In genomic region chr11:97686322-97686908, GRCm38 (mm10) we compare ENCODE assay signal across 8 mouse cellular contexts. TPM values are rescaled to one million over a fixed set of nuclear protein-coding genes. Genes with fewer than 3 reads are reported as not detected.
DNase-seq lines count a peak whose midpoint lies in the region; ATAC-seq and TF ChIP-seq lines count a peak whose summit lies in the region.

No protein-coding gene starts in this region.

- no peak for ATAC-seq in lung, postnatal 0 days
- no peak for ATAC-seq in forebrain, embryonic 14.5 days
- ATAC-seq in limb, embryonic 12.5 days (ENCODE audit: insufficient number of reproducible peaks, insufficient read depth, low FRiP score, low TSS enrichment, low read depth), result no peak

- peaks cover 15% of the 10 kb centered on the region; the same call in 1 of the 2 replicates for H3K4me1 ChIP-seq in lung, postnatal 0 days (ENCODE audit: insufficient read depth, low read depth, low read length)
- 0 out of 2 replicates have a peak, but pooled peaks cover 3% of the 10 kb centered on the region for H3K4me1 ChIP-seq in forebrain, embryonic 14.5 days (ENCODE audit: control insufficient read depth, insufficient read depth, low read length)
- H3K4me1 ChIP-seq in limb, embryonic 12.5 days (replicated peaks), result peaks cover 27% of the 10 kb centered on the region

- H3K4me2 ChIP-seq in lung, postnatal 0 days (replicated peaks; ENCODE audit: low read depth, low read length), result peak overlapping the region; percentile 52
- peak overlapping the region; percentile 85 for H3K4me2 ChIP-seq in forebrain, embryonic 14.5 days (ENCODE audit: low read length)
- H3K4me2 ChIP-seq in limb, embryonic 12.5 days, result peak overlapping the region; percentile 89

- WGBS in lung, postnatal 0 days, result 53% methylated on average over 11 of the region's 11 CpGs
- WGBS in forebrain, embryonic 14.5 days, result 66% methylated on average over 11 of the region's 11 CpGs
- 68% methylated on average over 11 of the region's 11 CpGs for WGBS in limb, embryonic 12.5 days

- no peak for TF ChIP-seq EP300 in lung, postnatal 0 days (IDR thresholded peaks at IDR 0.05)

- no peak overlapping the region for H3K9ac ChIP-seq in lung, postnatal 0 days (replicated peaks; ENCODE audit: low read depth)
- H3K9ac ChIP-seq in forebrain, embryonic 14.5 days (ENCODE audit: low read length), result 0 out of 2 replicates have a peak overlapping the region, but pooled peaks have one; percentile 14
- H3K9ac ChIP-seq in limb, embryonic 12.5 days (replicated peaks), result peak overlapping the region; percentile 34; the same call in 1 of the 2 replicates

- H3K4me3 ChIP-seq in lung, postnatal 0 days (ENCODE audit: low read depth, low read length), result peak overlapping the region; percentile 12; the same call in 1 of the 2 replicates
- peak overlapping the region; percentile 40; the same call in 1 of the 2 replicates for H3K4me3 ChIP-seq in forebrain, embryonic 14.5 days (ENCODE audit: low read depth, low read length)
- H3K4me3 ChIP-seq in limb, embryonic 12.5 days (replicated peaks), result peak overlapping the region; percentile 44

- no peaks in the 10 kb centered on the region for H3K27me3 ChIP-seq in lung, postnatal 0 days (replicated peaks; ENCODE audit: insufficient read depth, low read length)
- H3K27me3 ChIP-seq in forebrain, embryonic 14.5 days (replicated peaks; ENCODE audit: control insufficient read depth, insufficient read depth, low read length), result no peaks in the 10 kb centered on the region
- no peaks in the 10 kb centered on the region for H3K27me3 ChIP-seq in limb, embryonic 12.5 days
- H3K27me3 ChIP-seq in splenic B cell, adult 2 months (ENCODE audit: control insufficient read depth, insufficient read depth, low read length, poor library complexity, severe bottlenecking), result no peaks in the 10 kb centered on the region

- 0 out of 2 replicates have a peak overlapping the region, but pooled peaks have one; percentile 32 for H3K27ac ChIP-seq in lung, postnatal 0 days (ENCODE audit: low read length)
- no peak overlapping the region for H3K27ac ChIP-seq in forebrain, embryonic 14.5 days (ENCODE audit: low read depth, low read length)
- H3K27ac ChIP-seq in limb, embryonic 12.5 days, result no peak overlapping the region

- TF ChIP-seq CTCF in lung, postnatal 0 days (IDR thresholded peaks at IDR 0.05), result no peak

- intact Hi-C loops in left cerebral cortex, postnatal 14 days (cut with DNase I), result loop anchor here (5.0 kb wide), 1 partner anchor 44 kb away; no protein-coding TSS in a partner anchor

- DNase-seq in lung, postnatal 0 days (ENCODE audit: low spot score), result no peak
- DNase-seq in lung, postnatal 14 days, result no peak
- no peak for DNase-seq in forebrain, embryonic 14.5 days (ENCODE audit: low spot score)
- DNase-seq in splenic B cell, adult 2 months (ENCODE audit: low read depth, low spot score), result peak; percentile 15
- DNase-seq in spleen, adult 12 weeks (ENCODE audit: low spot score), result no peak
- DNase-seq in MN1 (ENCODE audit: low spot score), result no peak
- DNase-seq in left cerebral cortex, postnatal 14 days (ENCODE audit: low spot score in 2 of 2), result no peak

- no peaks in the 10 kb centered on the region for H3K9me3 ChIP-seq in lung, postnatal 0 days (ENCODE audit: low read length)
- no peaks in the 10 kb centered on the region for H3K9me3 ChIP-seq in forebrain, embryonic 14.5 days (replicated peaks; ENCODE audit: control insufficient read depth, low read length)
- H3K9me3 ChIP-seq in limb, embryonic 12.5 days, result no peaks in the 10 kb centered on the region

- peaks cover 10% of the 10 kb centered on the region; the same call in 1 of the 2 replicates for H3K36me3 ChIP-seq in lung, postnatal 0 days (ENCODE audit: insufficient read depth, low read length)
- peaks cover 46% of the 10 kb centered on the region for H3K36me3 ChIP-seq in forebrain, embryonic 14.5 days (ENCODE audit: control insufficient read depth, insufficient read depth, low read length)
- peaks cover 65% of the 10 kb centered on the region for H3K36me3 ChIP-seq in limb, embryonic 12.5 days
- peaks cover 8% of the 10 kb centered on the region for H3K36me3 ChIP-seq in splenic B cell, adult 2 months (ENCODE audit: control insufficient read depth, insufficient read depth, low read length, poor library complexity, severe bottlenecking)

RNA-seq across cellular contexts. Expression of gene Cisd3, which starts 0.8 kb away (rescaled TPM):
- 59.1 and 63.8 TPM in 2 replicates for polyA plus RNA-seq in lung, postnatal 0 days (2015; fragmentation: Nextera tagmentation; extraction: Ambion mirVana)
- 17.3 and 19.5 TPM in 2 replicates for polyA plus RNA-seq in forebrain, embryonic 14.5 days (2014; fragmentation: Nextera tagmentation; extraction: Ambion mirVana)
- 10.0 and 11.3 TPM in 2 replicates for polyA plus RNA-seq in limb, embryonic 12.5 days (2016; fragmentation: Nextera tagmentation; extraction: Ambion mirVana)
- total RNA-seq in left cerebral cortex, postnatal 14 days (2021), result 10 to 100 TPM; 36.7 to 38.9 TPM

RNA-seq across cellular contexts. Expression of gene Pcgf2, which starts 13.9 kb away (rescaled TPM):
- 10.5 TPM in 2 replicates for polyA plus RNA-seq in lung, postnatal 0 days (2015; fragmentation: Nextera tagmentation; extraction: Ambion mirVana)
- 17.6 and 21.9 TPM in 2 replicates for polyA plus RNA-seq in forebrain, embryonic 14.5 days (2014; fragmentation: Nextera tagmentation; extraction: Ambion mirVana)
- polyA plus RNA-seq in limb, embryonic 12.5 days (2016; fragmentation: Nextera tagmentation; extraction: Ambion mirVana), result 20.2 and 20.3 TPM in 2 replicates
- total RNA-seq in left cerebral cortex, postnatal 14 days (2021), result 10 to 100 TPM; 31.3 to 35.8 TPM

RNA-seq across cellular contexts. Expression of gene Psmb3, which starts 16.8 kb away (rescaled TPM):
- polyA plus RNA-seq in lung, postnatal 0 days (2015; fragmentation: Nextera tagmentation; extraction: Ambion mirVana), result 350 and 419 TPM in 2 replicates
- 530 and 674 TPM in 2 replicates for polyA plus RNA-seq in forebrain, embryonic 14.5 days (2014; fragmentation: Nextera tagmentation; extraction: Ambion mirVana)
- polyA plus RNA-seq in limb, embryonic 12.5 days (2016; fragmentation: Nextera tagmentation; extraction: Ambion mirVana), result 481 TPM in 2 replicates
- 100 to 1,000 TPM; 133 to 136 TPM for total RNA-seq in left cerebral cortex, postnatal 14 days (2021)

RNA-seq across cellular contexts. Expression of gene Mllt6, which starts 23.2 kb away (rescaled TPM):
- polyA plus RNA-seq in lung, postnatal 0 days (2015; fragmentation: Nextera tagmentation; extraction: Ambion mirVana), result 3.0 and 3.5 TPM in 2 replicates
- polyA plus RNA-seq in forebrain, embryonic 14.5 days (2014; fragmentation: Nextera tagmentation; extraction: Ambion mirVana), result 5.0 and 5.9 TPM in 2 replicates
- polyA plus RNA-seq in limb, embryonic 12.5 days (2016; fragmentation: Nextera tagmentation; extraction: Ambion mirVana), result 2.8 and 2.9 TPM in 2 replicates
- 10 to 100 TPM; 79.8 to 80.1 TPM for total RNA-seq in left cerebral cortex, postnatal 14 days (2021)

RNA-seq across cellular contexts. Expression of gene Epop, which starts 56.9 kb away (rescaled TPM):
- polyA plus RNA-seq in lung, postnatal 0 days (2015; fragmentation: Nextera tagmentation; extraction: Ambion mirVana), result 3.5 and 4.1 TPM in 2 replicates
- 2.5 and 3.3 TPM in 2 replicates for polyA plus RNA-seq in forebrain, embryonic 14.5 days (2014; fragmentation: Nextera tagmentation; extraction: Ambion mirVana)
- 16.4 and 16.9 TPM in 2 replicates for polyA plus RNA-seq in limb, embryonic 12.5 days (2016; fragmentation: Nextera tagmentation; extraction: Ambion mirVana)
- total RNA-seq in left cerebral cortex, postnatal 14 days (2021), result 10 to 100 TPM; 34.7 to 37.7 TPM
